Mouse (Mus musculus): ENCODE results near the gene Taco1.

Taco1 gene

GRCm38 (mm10) chr11:106065073-106065922 lies 563 bp upstream of the Taco1 start:
- WGBS = 23% methylated on average over 18 of the region's 18 CpGs

DNA sequence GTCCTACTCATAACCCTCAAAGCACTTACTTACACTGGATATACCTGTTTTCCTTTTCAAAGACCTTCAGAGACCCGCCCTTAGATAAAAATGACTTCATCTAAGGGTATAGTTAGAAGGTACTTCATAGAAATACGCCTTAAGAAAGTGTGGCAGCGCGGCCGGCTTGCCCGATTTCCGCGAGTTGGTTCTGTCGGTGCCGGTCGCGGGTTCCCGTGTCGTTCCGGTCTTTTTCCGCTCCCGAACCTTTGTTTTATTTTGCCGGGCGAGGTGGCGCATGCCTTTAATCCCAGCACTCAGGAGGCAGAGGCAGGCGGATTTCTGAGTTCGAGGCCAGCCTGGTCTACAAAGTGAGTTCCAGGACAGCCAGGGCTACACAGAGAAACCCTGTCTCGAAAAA lies 755 bp downstream of the Taco1 start:
- 11% methylated on average over 23 of the region's 23 CpGs for WGBS

- WGBS = 81% methylated on average over 3 of the region's 3 CpGs
Observed at GRCm38 (mm10) chr11:106073774-106074173, 7.9 kb downstream of the Taco1 start.

- WGBS = 4% methylated on average over 4 of the region's 4 CpGs
Observed at GRCm38 (mm10) chr11:106076321-106076720, 10.5 kb downstream of the Taco1 start.

DNA sequence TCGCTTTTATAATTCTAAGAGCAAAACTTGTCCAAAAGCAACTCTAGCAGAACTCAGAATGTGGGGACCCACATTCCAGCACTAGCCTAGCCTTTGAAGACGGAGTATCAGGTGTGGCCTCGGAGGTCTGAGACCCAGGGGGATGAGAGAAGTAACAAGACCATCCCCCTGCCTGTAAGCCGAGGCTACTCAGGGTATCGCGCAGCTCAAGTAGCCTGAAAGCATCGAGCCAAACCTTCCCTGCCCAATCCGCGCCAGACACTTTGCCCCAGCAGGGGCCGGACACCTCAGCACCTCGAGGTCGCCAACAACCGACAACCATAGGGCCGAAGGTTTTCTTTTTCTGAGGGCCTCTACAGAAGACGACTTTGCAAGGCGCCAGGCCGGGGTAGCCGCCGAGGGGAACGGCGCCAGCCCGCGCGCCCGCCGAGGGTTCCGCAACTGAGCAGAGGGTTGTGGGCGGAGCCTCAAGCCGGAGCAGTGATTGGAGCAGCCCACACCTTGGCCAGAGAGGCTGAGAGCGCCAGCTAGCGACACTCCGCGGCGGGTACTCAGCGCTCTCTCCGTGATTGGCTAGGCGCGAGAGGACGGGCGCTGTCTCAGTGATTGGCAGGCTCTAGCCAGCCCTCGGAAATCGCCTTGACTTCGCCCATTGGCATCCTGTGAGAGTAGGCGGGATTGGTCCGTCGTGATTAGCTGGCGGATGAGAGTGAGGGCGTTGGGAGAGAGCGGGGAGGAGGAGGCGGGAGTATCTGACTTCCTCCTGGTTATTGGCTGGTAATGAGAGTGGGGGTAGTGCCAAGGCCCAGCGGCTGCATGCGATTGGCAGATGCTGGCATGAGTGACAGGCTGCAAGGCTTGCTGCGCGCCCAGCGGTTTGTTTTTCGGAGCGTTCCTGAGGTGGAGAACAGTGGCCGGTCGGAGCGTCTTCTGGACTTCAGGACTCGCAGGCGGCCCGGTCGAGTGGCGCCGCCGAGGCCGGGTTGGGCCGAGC lies 18.1 kb downstream of the Taco1 start, which contains the start of gene Map3k3:
TSS of gene Map3k3 (plus strand) at position 906 of the 994 bp plus-strand sequence.
- WGBS = under 1% methylated on average over 69 of the region's 69 CpGs

GRCm38 (mm10) chr11:106084911-106085561 lies 19.2 kb downstream of the Taco1 start:
- 1% methylated on average over 54 of the region's 61 CpGs for WGBS

- 70% methylated on average over 1 of the region's 1 CpGs for WGBS
Observed at GRCm38 (mm10) chr11:106098223-106098622, 32.4 kb downstream of the Taco1 start.

GRCm38 (mm10) chr11:106102866-106103265 lies 37.0 kb downstream of the Taco1 start:
- WGBS = 64% methylated on average over 3 of the region's 3 CpGs

DNA sequence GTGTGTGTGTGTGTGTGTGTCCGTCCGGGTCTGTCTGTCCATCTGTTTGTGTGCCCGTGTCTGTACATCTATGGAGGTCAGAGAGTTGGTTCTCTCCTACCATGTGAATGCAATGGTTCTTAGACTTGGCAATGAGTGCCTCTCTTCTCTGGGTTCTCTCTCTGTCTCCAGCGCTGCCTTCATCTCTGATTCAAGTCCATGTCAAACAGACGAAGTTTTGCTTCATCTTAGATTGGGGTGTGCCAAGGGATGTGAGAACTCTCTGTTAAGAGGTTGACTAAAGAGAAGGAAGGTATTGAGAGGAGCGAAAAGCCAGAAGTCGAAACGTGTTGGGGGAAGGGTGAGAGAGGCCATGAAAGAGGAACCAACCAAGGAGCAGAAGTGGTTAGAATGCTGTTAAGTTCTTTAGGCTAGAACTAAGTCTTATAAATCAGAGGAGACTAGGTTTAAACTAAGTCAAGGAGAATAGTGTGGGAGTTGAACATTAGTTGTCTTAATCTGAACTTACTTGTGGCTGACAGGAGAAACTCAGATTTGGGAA lies 40.3 kb downstream of the Taco1 start:
- 74% methylated on average over 8 of the region's 8 CpGs for WGBS

DNA sequence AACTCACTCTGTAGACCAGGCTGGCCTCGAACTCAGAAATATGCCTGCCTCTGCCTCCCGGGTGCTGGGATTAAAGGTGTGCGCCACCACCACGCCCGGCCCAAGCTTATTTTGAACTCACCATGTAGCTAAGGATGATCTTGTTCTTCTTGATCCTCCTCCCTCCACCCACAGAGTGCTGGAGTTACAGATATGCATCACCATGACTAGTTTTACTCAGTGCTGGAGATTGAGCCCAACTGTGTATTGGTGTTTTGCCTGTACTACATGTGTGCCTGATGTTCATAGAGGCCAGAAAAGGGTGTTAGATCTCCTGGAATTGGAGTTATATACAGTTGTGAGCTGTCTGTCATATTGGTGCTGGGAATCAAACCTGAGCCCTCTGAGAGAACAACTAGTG lies 56.4 kb downstream of the Taco1 start:
- 74% methylated on average over 5 of the region's 5 CpGs for WGBS

GRCm38 (mm10) chr11:106122736-106123135 lies 56.9 kb downstream of the Taco1 start:
- WGBS = 52% methylated on average over 3 of the region's 3 CpGs
